Mouse (Mus musculus) gastrocnemius, postnatal 36 days (tissue): Measurements from ENCODE around the gene Fbxo2. TPM values are rescaled to one million over a fixed set of nuclear protein-coding genes. Genes with fewer than 3 reads are reported as not detected.

Experiments
- DNase-seq, 2 experiments: peaks; one replicate each; pipeline ENCODE4 v3.0.0; 2022
- intact Hi-C: fragments of 180-260 bp; cut with DNase I; formaldehyde crosslinking; loops from one replicate; pipeline ENCODE4 v1.15.1; 2025
- total RNA-seq, 2 experiments: library from RNA; stranded (reverse); gene quantifications; 2 replicates each; pipeline ENCODE4 v1.2.3; 2021

Fbxo2 gene
- total RNA-seq, 2 experiments from 2014 or later: not detected

DNA sequence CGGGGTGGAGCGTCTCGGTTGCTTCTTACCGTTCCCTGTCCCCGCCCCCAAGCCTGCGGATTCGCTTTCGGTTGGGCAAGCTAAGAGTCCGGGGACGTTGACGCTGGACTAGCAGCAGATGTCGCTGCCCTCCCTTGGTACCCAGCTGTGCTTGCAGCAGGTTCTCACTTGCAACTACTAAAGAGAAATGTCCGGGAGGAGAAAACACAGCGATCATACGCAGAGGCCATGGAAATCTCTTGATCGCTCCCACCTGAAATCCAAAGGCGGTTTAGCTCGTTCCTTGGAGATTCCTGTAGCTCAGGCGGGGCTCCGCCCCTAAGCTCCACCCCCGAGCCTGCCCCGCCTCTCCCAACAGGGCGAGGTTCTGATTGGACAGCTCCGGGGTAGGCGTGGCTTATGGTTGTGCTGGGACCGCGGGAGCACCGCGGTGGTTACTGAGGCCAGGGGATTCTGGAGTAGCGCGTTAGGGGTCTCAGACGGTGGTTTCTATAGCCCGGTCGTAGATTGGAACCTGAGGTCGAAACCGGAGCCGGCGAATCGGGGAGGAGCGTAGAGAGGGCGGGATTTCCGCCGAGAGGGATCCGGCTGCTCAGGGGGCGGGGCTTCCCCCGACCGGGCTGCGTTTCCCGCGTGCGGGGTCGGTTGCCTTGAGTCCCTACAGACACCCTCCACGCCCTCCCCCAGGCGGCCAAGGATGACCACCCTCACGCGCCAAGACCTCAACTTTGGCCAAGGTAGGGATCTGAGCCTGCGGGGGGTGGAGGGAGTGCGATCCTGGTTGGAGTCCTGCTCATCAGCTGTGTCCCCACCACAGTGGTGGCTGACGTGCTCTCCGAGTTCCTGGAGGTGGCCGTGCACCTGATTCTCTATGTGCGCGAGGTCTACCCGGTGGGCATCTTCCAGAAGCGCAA, 20.1 kb upstream of the Fbxo2 start:
- peak; percentile 90 to 95 for DNase-seq
- intact Hi-C loops: no loop called here

DNA sequence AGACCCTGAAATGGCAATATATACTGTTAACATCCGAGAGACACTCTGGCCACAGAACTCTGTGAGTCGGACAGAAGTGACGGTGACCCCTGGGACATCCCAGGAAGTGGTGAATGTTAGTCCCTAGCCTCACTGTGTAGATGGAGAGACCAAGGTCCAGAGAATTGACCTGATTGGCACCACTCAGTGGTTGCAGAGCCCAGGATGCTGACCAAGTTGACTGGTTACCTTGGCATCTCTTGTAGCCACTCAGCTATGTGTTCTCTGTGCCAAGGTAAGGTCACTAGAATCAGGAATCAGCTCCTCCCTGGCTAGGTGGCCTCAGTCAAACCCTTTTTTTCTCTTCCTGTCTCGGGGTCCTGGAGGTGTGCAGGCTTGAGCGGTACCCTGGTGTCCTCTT, 16.7 kb upstream of the Fbxo2 start:
- intact Hi-C loops: no loop called here
- DNase-seq: no peak

DNA sequence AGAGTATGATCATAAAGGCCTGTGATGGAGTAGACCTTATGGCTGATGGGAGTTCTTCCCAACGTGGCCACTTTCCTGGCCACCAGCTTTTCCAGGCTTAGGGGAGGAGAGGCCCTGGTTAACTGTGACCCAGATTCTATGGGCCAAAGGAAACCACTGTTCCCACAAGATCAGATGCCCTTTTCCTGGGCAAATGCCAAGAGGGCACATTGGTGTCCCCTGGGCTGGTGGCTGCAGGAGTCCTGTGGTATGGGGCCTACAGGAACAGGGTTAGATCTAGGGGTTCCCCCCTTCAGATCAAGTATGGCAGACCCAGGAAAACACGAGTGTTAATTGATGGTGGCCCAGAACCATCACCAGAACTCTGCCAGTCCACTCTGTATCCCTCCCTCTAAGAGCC, 12.7 kb upstream of the Fbxo2 start:
- DNase-seq: no peak
- intact Hi-C loops: no loop called here

DNA sequence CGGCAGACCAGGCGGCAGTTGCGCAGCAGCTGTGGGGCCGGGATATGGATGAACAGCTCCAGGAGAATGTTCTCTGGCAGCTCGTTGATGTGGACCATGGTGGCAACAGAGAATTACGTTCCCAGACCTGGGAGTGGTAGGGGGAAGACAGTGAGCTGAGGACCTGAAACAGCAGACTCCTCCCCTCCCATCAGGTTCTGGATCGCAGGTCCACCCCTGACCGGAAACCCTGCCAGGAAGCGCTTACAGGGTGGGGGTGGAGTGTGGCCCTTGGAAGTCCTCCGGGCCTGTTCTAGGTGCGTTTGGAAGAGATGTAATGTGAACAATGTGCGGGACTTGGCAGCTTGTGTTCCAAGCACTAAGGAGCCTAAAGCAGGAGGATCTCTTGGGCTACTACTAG, 10.9 kb upstream of the Fbxo2 start:
- no peak for DNase-seq
- intact Hi-C loops: no loop called here

DNA sequence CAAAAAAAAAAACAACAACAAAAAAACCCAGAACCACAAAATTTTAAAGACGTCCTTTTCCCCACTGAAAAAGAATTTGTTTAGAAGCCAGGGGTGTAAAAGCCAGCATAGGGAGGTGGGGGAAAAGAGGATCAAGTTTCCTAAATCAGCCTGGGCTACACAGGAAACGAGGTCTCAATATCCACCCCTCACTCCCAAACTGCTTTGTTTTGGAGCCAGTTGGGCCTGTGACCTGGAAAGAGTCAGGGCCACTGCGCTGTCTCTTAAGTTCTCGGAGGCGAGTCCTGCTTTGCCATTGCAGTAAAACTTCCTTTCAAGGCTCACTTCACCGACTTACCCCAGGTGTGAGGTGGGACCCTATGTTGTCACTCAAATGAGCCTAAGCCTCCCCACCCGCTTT, 10.2 kb upstream of the Fbxo2 start:
- intact Hi-C loops: no loop called here
- DNase-seq: no peak

DNA sequence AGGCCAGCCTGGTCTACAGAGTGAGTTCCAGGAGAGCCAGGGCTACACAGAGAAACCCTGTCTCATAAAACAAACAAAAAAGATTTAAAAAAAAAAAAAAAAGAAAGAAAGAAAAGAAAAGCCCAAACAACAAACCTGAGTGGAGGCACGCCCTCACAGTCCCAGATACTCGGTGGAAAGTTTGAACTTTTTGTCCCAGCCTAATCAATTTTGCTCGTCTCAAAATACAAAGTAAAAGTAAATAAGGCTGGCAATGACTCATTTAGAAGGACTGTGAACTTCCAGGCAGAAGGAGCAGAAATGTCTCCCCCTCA, 9.5 kb upstream of the Fbxo2 start:
- DNase-seq: no peak
- intact Hi-C loops: no loop called here

DNA sequence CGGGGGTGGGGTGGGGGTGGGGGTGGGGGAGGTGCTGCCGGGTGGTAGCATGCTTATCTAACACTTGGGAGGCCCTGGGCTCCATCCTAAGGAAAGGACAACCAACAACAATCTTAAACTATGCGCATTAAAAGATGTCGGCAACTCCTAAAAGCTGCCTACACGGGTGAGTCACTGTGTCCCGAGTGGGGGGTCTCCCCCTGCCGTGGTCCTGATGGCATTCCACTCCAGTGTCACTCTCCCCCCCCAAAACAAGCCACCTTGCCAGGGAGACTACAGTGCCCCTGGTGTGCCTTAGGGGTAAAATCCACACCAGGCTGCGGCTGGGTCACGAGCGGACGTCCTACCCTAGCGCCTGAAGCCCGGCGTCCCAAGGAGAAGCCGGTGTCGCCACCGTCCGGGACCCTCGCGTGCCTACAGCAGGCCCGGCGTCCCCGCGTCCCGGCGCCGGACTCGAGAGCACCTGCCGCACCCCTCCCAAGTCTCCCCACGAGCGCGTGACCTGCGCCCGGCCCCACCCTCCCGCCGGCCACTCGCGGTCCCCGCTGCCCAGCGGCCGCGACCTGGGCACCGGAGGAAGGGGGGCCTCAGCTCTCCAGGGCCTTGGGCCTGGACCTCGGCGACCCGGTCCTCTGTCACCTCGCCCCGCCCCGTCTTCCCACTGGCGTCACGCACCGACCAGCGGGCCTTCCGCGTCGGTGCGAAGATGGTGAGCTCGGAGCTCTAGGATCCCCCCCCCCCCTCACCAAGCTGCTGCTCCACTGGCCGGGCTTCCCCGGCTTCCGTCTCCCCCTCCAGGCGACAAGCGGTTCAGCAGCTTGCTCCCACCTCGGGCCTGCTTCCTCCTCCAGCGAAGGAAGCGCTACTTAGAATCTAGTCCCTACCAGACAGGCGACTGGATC, 8.9 kb upstream of the Fbxo2 start, which contains the start of gene Fbxo6:
Fbxo6 (minus strand) TSS at position 874 of the 902 bp plus-strand sequence.
- peak; percentile 84 to 87 for DNase-seq
- intact Hi-C loops: loop anchor here (2.0 kb wide), 1 partner anchor 13 kb away; no protein-coding TSS in a partner anchor

DNA sequence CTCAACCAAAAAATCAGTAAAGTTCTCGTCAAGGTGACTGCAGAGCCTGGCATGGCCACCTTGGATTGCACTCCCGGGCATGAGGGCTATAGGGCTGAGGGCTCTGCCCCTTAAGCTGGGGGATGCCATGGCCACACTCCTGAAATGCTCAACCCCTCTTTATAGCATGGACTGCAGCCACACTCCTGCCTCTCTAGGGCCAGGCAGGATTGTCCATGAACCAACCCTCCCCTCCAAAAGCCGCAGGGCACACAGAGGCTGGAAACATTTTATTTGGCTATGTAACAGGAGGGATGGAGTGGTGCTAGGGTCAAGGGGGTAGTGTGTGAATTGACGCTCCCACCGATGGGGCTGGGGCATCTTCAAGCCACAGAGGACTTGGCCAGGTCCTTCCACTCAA, 7.9 kb upstream of the Fbxo2 start:
- no peak for DNase-seq
- intact Hi-C loops: loop anchor here (2.0 kb wide), 1 partner anchor 14 kb away; no protein-coding TSS in a partner anchor

DNA sequence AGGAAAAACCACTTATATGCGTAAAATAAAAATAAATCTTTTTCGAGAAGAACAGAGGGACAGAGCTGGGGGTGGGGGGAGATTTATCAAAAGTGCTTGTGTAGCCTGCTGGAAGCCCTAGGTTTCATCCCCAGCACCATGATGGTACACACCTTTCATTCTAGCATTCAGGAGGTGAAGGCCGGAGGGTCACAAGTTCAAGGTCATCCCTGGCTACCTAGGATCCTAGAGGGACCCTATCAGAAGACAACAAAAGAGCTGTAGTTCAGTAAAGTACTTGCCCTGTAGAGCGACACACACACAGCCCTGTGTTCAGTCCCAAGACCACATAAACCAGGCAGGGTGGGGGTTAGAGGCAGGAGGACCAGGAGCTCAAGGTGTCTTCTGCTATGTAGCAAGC, 6.4 kb upstream of the Fbxo2 start:
- no peak for DNase-seq
- intact Hi-C loops: no loop called here

DNA sequence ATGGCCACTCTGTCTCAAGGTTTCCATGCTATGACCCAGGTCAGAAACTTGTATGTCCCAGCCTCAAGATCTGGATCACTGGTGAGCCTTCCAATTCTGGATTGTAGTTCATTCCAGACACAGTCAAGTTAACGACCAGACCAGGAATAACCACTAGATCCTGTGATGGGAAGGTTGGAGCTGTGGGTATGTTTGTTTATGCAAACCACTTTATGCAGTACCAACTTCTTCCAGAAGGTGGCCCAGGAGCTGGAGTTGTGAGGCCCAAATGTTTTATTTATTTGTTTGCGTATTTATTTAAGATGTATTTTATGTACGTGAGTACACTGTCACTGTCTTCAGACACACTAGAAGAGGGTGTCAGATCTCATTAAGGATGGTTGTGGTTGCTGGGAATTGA, 5.4 kb upstream of the Fbxo2 start:
- DNase-seq: no peak
- intact Hi-C loops: no loop called here

DNA sequence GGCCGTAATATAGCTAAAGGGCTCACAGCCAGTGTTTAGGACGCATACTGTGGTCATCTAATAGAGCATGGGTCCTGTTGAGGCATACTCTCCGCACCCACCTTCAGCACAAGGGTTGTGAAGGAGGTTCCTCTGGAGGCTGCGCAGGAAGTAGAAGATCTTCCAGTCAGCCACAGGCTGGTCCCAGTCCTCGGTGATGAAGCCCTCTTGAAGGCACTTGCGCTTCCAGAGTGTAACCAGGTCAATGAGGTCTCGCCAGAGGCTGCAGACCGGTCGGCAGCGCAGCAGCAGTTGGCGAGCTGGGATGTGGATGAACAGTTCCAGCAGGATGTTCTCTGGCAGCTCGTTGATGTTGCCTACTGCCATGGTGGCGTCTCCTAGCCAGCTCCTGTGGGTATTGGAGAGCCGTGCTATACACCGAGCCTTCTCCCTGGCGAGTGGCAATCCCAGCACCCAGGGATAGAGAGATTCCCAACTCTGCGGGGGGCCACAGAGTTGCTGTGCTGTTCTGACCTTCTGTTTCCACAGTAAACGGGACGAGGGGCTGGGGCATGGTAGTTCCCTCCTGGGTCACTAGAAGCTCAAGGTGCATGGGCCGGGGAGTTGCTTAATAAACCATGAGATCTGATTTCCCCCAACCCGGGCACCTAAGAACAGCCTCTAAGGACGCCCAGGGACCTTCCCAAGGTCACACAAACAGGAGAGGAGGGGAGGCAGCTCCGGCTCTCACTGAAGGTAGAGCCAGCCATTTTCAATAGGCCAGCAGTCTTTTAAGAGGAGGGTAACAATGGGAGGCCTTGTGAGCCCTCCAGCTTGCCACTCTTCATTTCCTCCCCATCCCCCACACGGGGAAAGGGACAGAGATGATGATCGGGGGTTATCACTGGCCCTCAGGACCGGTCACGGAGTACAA, 1.7 kb upstream of the Fbxo2 start:
- intact Hi-C loops: no loop called here

DNA sequence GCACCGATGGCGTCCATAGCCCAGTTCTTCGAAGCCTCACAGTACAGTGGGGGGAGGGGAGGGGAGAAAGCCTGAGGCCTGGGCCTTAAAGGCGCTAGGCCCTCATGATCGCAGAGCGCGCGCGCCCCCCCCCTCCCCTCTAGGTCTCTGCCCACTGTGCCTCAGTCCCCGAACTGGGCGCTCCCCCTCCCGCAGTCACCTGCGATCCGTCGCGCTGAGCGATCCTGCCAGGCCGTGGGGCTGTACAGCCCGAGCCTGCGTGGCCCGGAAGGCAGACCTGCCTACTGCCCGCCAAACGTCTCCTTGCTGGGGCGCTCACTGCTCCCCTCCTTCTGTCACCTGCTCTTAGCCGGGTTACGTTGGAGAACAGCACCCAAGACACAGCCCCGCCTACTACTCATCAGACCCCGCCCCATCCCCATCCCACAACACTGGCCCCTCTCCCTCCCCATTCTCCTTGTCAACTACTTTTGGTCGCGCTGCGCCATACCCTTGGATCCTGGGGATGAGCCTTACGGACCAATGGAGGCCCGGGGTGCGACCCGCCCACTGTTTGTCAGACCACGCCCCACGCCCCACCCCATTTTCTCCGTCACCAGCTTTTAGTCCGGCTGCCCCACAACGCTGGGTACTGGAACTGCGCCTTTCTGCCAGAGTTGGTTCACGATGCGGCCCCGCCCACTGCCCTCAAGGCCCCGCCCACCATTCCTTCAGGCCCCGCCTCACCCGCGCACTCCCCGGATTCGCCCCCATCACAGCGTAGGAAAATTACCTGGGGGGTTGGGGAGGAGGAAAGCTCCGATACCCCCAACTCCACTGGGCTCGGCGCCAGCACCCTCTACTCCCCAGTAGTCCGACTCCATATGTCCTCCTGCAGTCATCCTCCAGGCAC, 631 bp upstream of the Fbxo2 start:
- intact Hi-C loops: loop anchor here (10.0 kb wide), 1 partner anchor 205 kb away; no protein-coding TSS in a partner anchor
- DNase-seq: peak; percentile 82 to 85

More for the DNA sequence above, 1.7 kb upstream of the Fbxo2 start:
- no peak for DNase-seq

DNA sequence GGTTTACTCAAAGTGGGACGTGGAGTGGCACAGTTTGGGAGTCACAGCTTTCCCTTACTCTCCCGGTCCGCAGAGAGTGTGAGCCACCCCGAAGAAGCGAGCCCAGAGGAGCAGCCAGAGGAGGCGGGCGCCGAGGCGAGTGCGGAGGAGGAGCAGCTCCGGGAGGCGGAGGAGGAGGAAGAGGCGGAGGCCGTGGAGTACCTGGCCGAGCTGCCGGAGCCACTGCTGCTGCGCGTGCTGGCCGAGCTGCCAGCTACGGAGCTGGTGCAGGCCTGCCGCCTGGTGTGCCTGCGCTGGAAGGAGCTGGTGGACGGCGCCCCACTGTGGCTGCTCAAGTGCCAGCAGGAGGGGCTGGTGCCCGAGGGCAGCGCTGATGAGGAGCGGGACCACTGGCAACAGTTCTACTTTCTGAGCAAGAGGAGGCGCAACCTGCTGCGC, 3.6 kb downstream of the Fbxo2 start:
- intact Hi-C loops: loop anchor here (10.0 kb wide), 1 partner anchor 209 kb away; no protein-coding TSS in a partner anchor
- peak; percentile 49 to 65 for DNase-seq

DNA sequence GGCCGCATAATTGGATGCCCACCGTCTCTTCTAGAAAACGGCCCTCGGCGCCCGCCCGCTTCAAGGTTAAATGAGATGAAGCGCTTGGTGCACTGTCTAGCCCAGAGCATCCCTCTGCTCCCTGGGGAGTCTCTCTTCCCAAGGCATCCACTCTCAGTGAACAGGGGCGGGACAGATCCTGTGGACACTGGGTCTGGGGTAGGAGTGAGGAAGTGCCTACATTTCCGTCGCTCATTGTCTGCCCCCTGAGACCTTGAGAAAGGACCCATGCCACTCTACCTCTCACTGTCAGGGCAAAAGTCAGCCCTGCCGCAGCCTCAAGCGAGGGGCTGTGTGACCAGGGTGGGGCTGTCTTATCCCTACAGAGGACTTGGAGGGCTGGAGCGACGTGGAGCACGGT, 4.0 kb downstream of the Fbxo2 start:
- intact Hi-C loops: loop anchor here (10.0 kb wide), 1 partner anchor 210 kb away; no protein-coding TSS in a partner anchor
- DNase-seq: no peak

DNA sequence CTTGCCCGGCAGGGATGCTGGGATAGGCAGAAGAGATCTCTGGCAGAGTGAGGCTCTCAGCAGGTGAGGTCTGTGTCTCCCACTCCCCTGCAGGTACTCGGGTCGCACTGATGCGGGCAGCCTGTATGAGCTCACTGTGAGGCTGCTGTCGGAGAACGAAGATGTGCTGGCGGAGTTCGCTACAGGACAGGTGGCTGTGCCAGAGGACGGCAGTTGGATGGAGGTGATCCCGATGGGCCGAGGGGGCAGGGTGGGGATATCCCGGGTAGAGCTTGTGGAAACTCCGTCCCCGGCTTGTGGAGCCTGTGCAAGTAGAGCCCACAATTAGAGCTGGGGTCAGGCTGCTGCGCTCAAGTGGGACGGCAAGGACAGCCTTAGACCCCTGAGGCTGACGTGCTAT, 5.1 kb downstream of the Fbxo2 start:
- DNase-seq: no peak
- intact Hi-C loops: loop anchor here (10.0 kb wide), 1 partner anchor 211 kb away; no protein-coding TSS in a partner anchor

DNA sequence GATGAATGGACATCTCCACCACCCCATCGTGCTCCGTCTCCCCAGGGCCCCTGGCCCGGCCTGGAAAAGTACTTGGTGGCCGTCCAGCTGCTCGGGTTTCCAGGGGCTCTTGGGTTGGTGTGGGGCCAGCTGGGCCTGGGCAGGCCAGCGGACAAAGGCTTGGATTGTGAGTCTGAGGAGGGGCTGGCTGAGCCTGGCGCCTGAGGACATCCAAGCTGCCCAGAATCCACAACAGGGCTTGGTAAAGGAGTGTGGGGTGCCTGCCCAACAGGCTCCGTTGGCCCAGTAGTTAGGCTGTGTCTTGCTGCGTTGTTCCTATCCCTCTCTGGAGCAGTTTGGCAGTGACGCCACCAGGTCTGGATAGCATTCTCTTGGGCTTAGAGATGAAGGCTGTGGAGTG, 6.0 kb downstream of the Fbxo2 start:
- intact Hi-C loops: loop anchor here (2.0 to 10.0 kb wide), 2 partner anchors 28 to 212 kb away; no protein-coding TSS in a partner anchor
- DNase-seq: no peak

DNA sequence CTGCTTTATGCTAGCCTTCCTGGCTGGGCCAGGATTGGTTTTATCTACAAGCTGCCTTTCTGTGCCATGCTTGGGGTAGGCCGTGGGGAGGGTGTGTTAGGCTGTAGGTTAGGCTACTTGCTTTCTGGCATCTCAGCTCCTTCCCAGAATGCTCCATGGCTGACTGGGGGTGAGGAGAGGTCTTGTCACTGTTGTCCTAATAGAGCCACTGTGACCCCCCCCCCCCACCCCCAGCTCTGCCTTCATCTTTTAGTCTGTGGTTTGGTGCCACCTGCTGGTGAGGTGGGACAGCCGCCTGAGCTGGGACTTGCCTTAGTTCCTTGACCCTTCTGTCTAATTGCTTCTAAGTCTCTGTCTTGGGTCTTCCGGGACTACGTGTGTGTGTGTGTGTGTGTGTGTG, 6.6 kb downstream of the Fbxo2 start:
- DNase-seq: peak; percentile 54 to 61
- intact Hi-C loops: loop anchor here (1.0 to 10.0 kb wide), 3 partner anchors 28 to 212 kb away; no protein-coding TSS in a partner anchor

DNA sequence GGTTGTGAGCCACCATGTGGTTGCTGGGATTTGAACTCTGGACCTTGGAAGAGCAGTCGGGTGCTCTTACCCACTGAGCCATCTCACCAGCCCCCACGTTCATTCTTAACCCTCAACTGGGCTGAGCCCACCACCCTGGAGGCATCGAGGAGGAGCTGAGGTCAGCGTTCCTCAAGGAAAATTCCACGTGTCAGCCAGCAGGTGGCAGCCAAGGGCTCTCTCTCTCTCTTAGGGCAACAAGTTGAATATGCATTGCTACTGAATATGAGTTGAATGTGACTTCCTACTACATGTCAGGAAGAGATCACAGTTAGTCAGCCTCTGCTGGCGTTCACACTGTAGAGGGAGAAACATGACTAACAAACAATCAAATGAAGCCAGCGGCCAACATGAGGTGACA, 7.9 kb downstream of the Fbxo2 start:
- DNase-seq: no peak

DNA sequence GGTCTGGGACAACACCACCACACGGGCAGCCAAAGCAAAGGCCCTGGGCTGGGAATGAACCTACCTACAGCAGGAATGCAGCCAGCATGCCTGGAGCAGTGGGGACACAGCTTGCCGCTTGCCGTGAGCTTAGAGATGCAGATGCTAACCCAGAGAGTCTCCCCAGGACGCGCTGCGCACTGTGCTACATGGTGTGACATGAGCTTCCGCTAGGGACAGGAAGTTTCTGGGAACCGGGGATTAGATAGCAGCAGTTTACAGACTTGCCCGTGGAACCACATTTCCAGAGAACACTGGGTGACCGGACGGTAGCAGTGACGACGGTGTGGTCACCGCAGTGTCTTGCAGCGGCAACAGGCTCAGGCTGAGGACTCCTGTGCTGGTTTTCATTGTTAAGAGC, 9.2 kb downstream of the Fbxo2 start:
- intact Hi-C loops: loop anchor here (10.0 kb wide), 1 partner anchor 215 kb away; no protein-coding TSS in a partner anchor

More for the DNA sequence above, 7.9 kb downstream of the Fbxo2 start:
- intact Hi-C loops: loop anchor here (10.0 kb wide), 1 partner anchor 213 kb away; no protein-coding TSS in a partner anchor

More for the DNA sequence above, 9.2 kb downstream of the Fbxo2 start:
- no peak for DNase-seq
